In the genomic region with DNA sequence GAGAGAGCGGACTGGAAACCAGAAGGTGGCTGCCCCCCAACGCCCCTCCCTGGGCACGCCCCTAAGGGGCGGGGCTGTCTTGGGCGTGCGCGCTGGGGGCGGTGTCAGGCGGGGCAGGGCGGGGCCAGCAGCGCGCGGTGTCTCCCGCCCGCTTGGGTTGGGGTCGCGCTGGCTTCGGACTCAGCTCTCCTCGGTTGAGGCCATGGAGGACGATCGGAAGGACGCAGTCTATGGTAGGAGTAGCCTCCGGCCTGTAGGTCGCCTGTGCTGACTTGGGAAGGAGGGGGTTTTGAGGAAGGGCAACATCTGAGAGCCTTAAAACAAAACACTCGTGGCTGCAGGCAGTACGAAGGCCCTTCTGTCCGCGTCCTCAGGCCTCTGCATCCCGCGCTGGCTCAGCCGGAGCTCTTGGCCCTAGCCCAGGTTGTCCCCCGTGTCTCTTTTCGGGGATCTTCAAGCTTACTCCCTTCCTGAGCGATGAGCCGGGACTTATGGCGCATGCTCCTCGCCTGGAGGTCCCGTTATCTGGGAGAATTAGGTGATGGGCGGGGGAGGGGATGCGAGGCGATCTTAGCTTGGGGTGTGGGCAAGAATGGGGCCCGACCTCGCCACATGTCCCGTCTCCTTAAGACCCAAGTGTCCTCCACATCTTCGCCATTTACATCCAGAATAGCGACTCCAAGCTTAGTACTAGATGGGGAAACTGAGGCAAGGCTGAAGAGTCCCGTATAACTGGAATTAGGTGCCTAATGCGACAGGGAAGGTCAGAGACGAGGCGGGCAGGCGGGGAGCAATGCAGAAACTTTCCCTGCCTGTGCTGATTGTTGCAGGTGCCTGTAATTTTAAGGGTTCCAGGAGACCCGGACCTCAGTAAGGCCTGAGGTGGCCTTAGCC, we compare ENCODE assay signal across 8 mouse cellular contexts. TPM values are rescaled to one million over a fixed set of nuclear protein-coding genes. Genes with fewer than 3 reads are reported as not detected.
A peak's percentile ranks its signal among the peaks of the same experiment; 100 is the strongest.
DNase-seq lines count a peak whose midpoint lies in the region; ATAC-seq and TF ChIP-seq lines count a peak whose summit lies in the region.

A gene (plus strand): TSS at position 80 of the 894 bp plus-strand sequence.

- peaks cover 24% of the 10 kb centered on the region for H3K79me2 ChIP-seq in MEL (ENCODE audit: control insufficient read depth, insufficient read depth, low read length, poor library complexity)

- no peak for TF ChIP-seq RAD21 in MEL (IDR thresholded peaks at IDR 0.05; ENCODE audit: low read depth, low read length)

- peak in 1 of 2 experiments; percentile 1; a peak in 1 of 4 replicates for TF ChIP-seq EP300 in MEL (IDR thresholded peaks at IDR 0.05; ENCODE audit: low read depth in 1 of 2, low read length in 2 of 2)

- H3K9ac ChIP-seq in MEL (ENCODE audit: control insufficient read depth, low read depth, low read length, poor library complexity, severe bottlenecking), result peak within 1 kb of the TSS; percentile 62
- peak within 1 kb of the TSS; percentile 62 for H3K9ac ChIP-seq in lung, embryonic 15.5 days

- under 1% methylated on average over 52 of the region's 52 CpGs for whole genome bisulfite sequencing in cerebellum, adult 2 months
- under 1% methylated on average over 52 of the region's 52 CpGs for WGBS in lung, embryonic 15.5 days
- under 1% methylated on average over 52 of the region's 52 CpGs for WGBS in olfactory bulb, adult 2 months

- peak within 1 kb of the TSS; percentile 61 to 75 for H3K4me3 ChIP-seq in MEL (ENCODE audit: control insufficient read depth in 1 of 2, insufficient read depth in 1 of 2, low read depth in 2 of 2, low read length in 2 of 2)
- H3K4me3 ChIP-seq in cerebellum, adult 2 months (replicated peaks; ENCODE audit: insufficient read depth, low read depth, low read length), result peak within 1 kb of the TSS; percentile 96
- H3K4me3 ChIP-seq in lung, embryonic 15.5 days, result peak within 1 kb of the TSS; percentile 55
- H3K4me3 ChIP-seq in olfactory bulb, adult 2 months (ENCODE audit: insufficient read depth, low read depth, low read length), result peak within 1 kb of the TSS; percentile 76

- peaks cover 0 to 20% of the 10 kb centered on the region in 2 experiments; a peak in 2 of 4 replicates for H3K36me3 ChIP-seq in MEL (ENCODE audit: control insufficient read depth in 1 of 2, insufficient read depth in 2 of 2, low read length in 2 of 2)
- no peaks in the 10 kb centered on the region for H3K36me3 ChIP-seq in lung, embryonic 15.5 days

- peak; percentile 93 for ATAC-seq in lung, embryonic 15.5 days (ENCODE audit: borderline replicate concordance, extremely low read depth, low FRiP score, low TSS enrichment)

- 0 out of 6 replicates have a peak, but pooled peaks of 1 of the 3 experiments have one; percentile 6 for TF ChIP-seq CTCF in MEL (IDR thresholded peaks at IDR 0.05 in 2 of 3, conservative IDR thresholded peaks at IDR 0.05 in 1 of 3; ENCODE audit: control insufficient read depth in 1 of 3, insufficient read depth in 1 of 3, low read depth in 2 of 3, low read length in 3 of 3, poor library complexity in 1 of 3, severe bottlenecking in 1 of 3)
- TF ChIP-seq CTCF in cerebellum, adult 2 months (IDR thresholded peaks at IDR 0.05; ENCODE audit: borderline replicate concordance, insufficient read depth, low read depth, low read length), result no peak
- no peak for TF ChIP-seq CTCF in olfactory bulb, adult 2 months (IDR thresholded peaks at IDR 0.05; ENCODE audit: insufficient read depth, low read depth, low read length)

- no peaks in the 10 kb centered on the region for H3K9me3 ChIP-seq in MEL (replicated peaks; ENCODE audit: insufficient read depth, low read length)
- no peaks in the 10 kb centered on the region for H3K9me3 ChIP-seq in lung, embryonic 15.5 days

- peaks cover 16 to 22% of the 10 kb centered on the region in 2 experiments for H3K4me1 ChIP-seq in MEL (ENCODE audit: control insufficient read depth in 1 of 2, insufficient read depth in 2 of 2, low read length in 2 of 2)
- H3K4me1 ChIP-seq in cerebellum, adult 2 months (ENCODE audit: control insufficient read depth, insufficient read depth, low read length), result peaks cover 10% of the 10 kb centered on the region
- peaks cover 16% of the 10 kb centered on the region for H3K4me1 ChIP-seq in lung, embryonic 15.5 days
- peaks cover 10% of the 10 kb centered on the region for H3K4me1 ChIP-seq in olfactory bulb, adult 2 months (ENCODE audit: control insufficient read depth, insufficient read depth, low read length)

- H3K4me2 ChIP-seq in lung, embryonic 15.5 days, result peak within 1 kb of the TSS; percentile 82

- peak; percentile 36 to 79 for TF ChIP-seq POLR2A in MEL (IDR thresholded peaks at IDR 0.05; ENCODE audit: control insufficient read depth in 1 of 2, insufficient read depth in 1 of 2, low read depth in 1 of 2, low read length in 2 of 2, poor library complexity in 1 of 2)
- TF ChIP-seq POLR2A in cerebellum, adult 2 months (IDR thresholded peaks at IDR 0.05; ENCODE audit: borderline replicate concordance, insufficient read depth, low read length), result peak; percentile 68; the same call in 1 of the 2 replicates
- TF ChIP-seq POLR2A in olfactory bulb, adult 2 months (IDR thresholded peaks at IDR 0.05; ENCODE audit: insufficient read depth, low read depth, low read length), result peak; percentile 51

- H3K27ac ChIP-seq in MEL (ENCODE audit: control insufficient read depth, low read depth, low read length), result peak within 1 kb of the TSS; percentile 35
- peak within 1 kb of the TSS; percentile 28 for H3K27ac ChIP-seq in cerebellum, adult 2 months (ENCODE audit: insufficient read depth, low read length)
- peak within 1 kb of the TSS; percentile 32 for H3K27ac ChIP-seq in lung, embryonic 15.5 days
- peak within 1 kb of the TSS; percentile 69 for H3K27ac ChIP-seq in olfactory bulb, adult 2 months (ENCODE audit: insufficient read depth, low read depth, low read length)

- no peaks in the 10 kb centered on the region for H3K27me3 ChIP-seq in MEL (ENCODE audit: control insufficient read depth in 1 of 2, insufficient read depth in 2 of 2, low read length in 2 of 2)
- H3K27me3 ChIP-seq in cerebellum, adult 2 months (ENCODE audit: control insufficient read depth, insufficient read depth, low read length), result no peaks in the 10 kb centered on the region
- H3K27me3 ChIP-seq in lung, embryonic 15.5 days, result no peaks in the 10 kb centered on the region

- DNase-seq in MEL (ENCODE audit: low read depth, low spot score), result peak; percentile 96
- DNase-seq in cerebellum, adult 2 months, result peak; percentile 85 to 89
- DNase-seq in forelimb bud, embryonic 11.5 days (ENCODE audit: low read depth, low spot score), result peak; percentile 80
- DNase-seq in heart, postnatal 4 days, result peak; percentile 91
- DNase-seq in layer of hippocampus, adult 8-10 months (ENCODE audit: low spot score in 2 of 2), result peak; percentile 29 to 67
- DNase-seq in thymus, adult 18-20 months, result peak; percentile 79 to 82

TF ChIP-seq in MEL, 35 proteins besides CTCF, POLR2A, EP300 and RAD21 (continues in another document):
- peak; percentile 66 for TF ChIP-seq TCF12 (IDR thresholded peaks at IDR 0.05; ENCODE audit: low read depth, low read length)
- peak; percentile 57 for TF ChIP-seq ZMIZ1 (IDR thresholded peaks at IDR 0.05; ENCODE audit: low read depth, low read length)
- TF ChIP-seq MAX (IDR thresholded peaks at IDR 0.05; ENCODE audit: low read length), result peak; percentile 56
- peak; percentile 5; the same call in 1 of the 2 replicates for TF ChIP-seq ZC3H11A (IDR thresholded peaks at IDR 0.05; ENCODE audit: low read depth, low read length)
- no peak for TF ChIP-seq TAL1 (IDR thresholded peaks at IDR 0.05; ENCODE audit: low read length)
- no peak; the same call in 1 of the 2 replicates for TF ChIP-seq POLR2AphosphoS2 (IDR thresholded peaks at IDR 0.05; ENCODE audit: low read length)
- peak; percentile 80 for TF ChIP-seq MXI1 (IDR thresholded peaks at IDR 0.05; ENCODE audit: low read depth, low read length)
- TF ChIP-seq TBP (IDR thresholded peaks at IDR 0.05; ENCODE audit: low read depth, low read length), result peak; percentile 58; the same call in 1 of the 2 replicates
- TF ChIP-seq NRF1 (IDR thresholded peaks at IDR 0.05; ENCODE audit: insufficient read depth, low read depth, low read length, poor library complexity, severe bottlenecking), result peak; percentile 80
- no peak for TF ChIP-seq MYB (IDR thresholded peaks at IDR 0.05; ENCODE audit: low read depth, low read length)
- TF ChIP-seq HCFC1 (IDR thresholded peaks at IDR 0.05; ENCODE audit: low read depth, low read length), result peak; percentile 38
- TF ChIP-seq SMC3 (IDR thresholded peaks at IDR 0.05; ENCODE audit: low read depth, low read length), result 0 out of 2 replicates have a peak, but pooled peaks have one; percentile 17
- TF ChIP-seq GATA1 (IDR thresholded peaks at IDR 0.05; ENCODE audit: low read depth, low read length), result peak; percentile 69
- peak; percentile 83 for TF ChIP-seq NELFE (IDR thresholded peaks at IDR 0.05; ENCODE audit: low read depth, low read length)
- no peak for TF ChIP-seq E2F4 (IDR thresholded peaks at IDR 0.05; ENCODE audit: borderline replicate concordance, low read depth, low read length)
- TF ChIP-seq MYC (IDR thresholded peaks at IDR 0.05; ENCODE audit: low read depth, low read length), result no peak
- TF ChIP-seq ELF1 (IDR thresholded peaks at IDR 0.05; ENCODE audit: low read depth, low read length), result 0 out of 2 replicates have a peak, but pooled peaks have one; percentile 42
- peak; percentile 51 for TF ChIP-seq CHD2 (IDR thresholded peaks at IDR 0.05; ENCODE audit: low read length)
- TF ChIP-seq POLR2AphosphoS5 (IDR thresholded peaks at IDR 0.05; ENCODE audit: borderline replicate concordance, low read depth, low read length), result no peak
- TF ChIP-seq SIN3A (IDR thresholded peaks at IDR 0.05; ENCODE audit: low read length), result peak; percentile 87
- peak; percentile 49; the same call in 1 of the 2 replicates for TF ChIP-seq UBTF (IDR thresholded peaks at IDR 0.05; ENCODE audit: borderline replicate concordance, insufficient read depth, low read depth, low read length)
- TF ChIP-seq MAFK (IDR thresholded peaks at IDR 0.05; ENCODE audit: borderline replicate concordance, low read depth, low read length), result no peak
- no peak for TF ChIP-seq JUND (IDR thresholded peaks at IDR 0.05; ENCODE audit: low read depth, low read length)
- TF ChIP-seq CHD1 (IDR thresholded peaks at IDR 0.05; ENCODE audit: low read depth, low read length), result peak; percentile 47; the same call in 1 of the 2 replicates

RNA-seq across cellular contexts. Expression of the gene that starts here (rescaled TPM):
- total RNA-seq in MEL (2012; rRNA removed), result 27.3 and 30.7 TPM in 2 replicates
- polyA plus RNA-seq in MEL (2012; ENCODE audit: insufficient read depth in 1 of 2, insufficient read length in 2 of 2, low read depth in 1 of 2, low replicate concordance in 2 of 2, missing spikeins in 1 of 2), result 100 to 1,000 TPM in 1 of 2 experiments, not detected in 1; 121 TPM
- 67.7 and 70.3 TPM in 2 replicates for polyA plus RNA-seq in cerebellum, adult 2 months (2012; rRNA removed)
- 10 to 100 TPM; 63.4 to 65.0 TPM for total RNA-seq in heart, postnatal 4 days (2021)
- 10 to 100 TPM; 55.2 to 74.2 (median 64.7) TPM for total RNA-seq in layer of hippocampus, adult 8-10 months (2022)
- 129 and 146 TPM in 2 replicates for polyA plus RNA-seq in lung, embryonic 15.5 days (2015; fragmentation: Nextera tagmentation; extraction: Ambion mirVana)
- polyA plus RNA-seq in olfactory bulb, adult 2 months (2012; ENCODE audit: insufficient read depth, insufficient read length, low replicate concordance, missing spikeins), result 356 TPM in 1 of 2 replicates, not detected in the other

Comparison
In these comparisons a context has a peak if more than half of its experiments do, and no peak if none do; other contexts are left out.
1. Peak in every context shown above with its lines: DNase-seq, ATAC-seq, H3K4me3 ChIP-seq and H3K27ac ChIP-seq.